Mouse (Mus musculus) spleen, postnatal 10 days (tissue): Measurements from ENCODE around the gene Polr1c.

ENCODE experiments used
- DNase-seq, 2 experiments: peaks; one replicate each; pipeline ENCODE4 v3.0.0; 2021 to 2022; ENCODE audit warnings: low spot score in 2 of 2

Gene Polr1c

GRCm38 (mm10) chr17:46247512-46248188 is at the start of gene Polr1c, which contains the start of gene Yipf3:
Polr1c (minus strand) TSS chr17:46248054.
Yipf3 (plus strand) TSS chr17:46248080.
- DNase-seq = peak; percentile 90 to 96

DNA sequence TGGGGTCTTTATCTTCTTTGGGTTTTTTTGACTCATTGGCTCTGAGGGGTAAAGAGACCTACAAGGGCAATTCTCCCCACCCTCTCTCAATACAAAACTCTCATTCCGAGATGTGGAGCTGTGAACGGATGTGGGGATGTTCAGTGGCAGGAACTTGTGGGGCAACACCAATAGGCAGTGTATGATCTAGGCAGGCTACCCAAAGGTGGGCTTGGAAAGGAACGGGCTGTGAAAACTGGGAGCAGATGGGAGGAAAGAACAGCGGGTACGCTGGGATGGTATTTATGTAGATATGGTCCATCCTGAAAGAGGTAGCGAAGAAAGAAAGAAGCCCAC is 49.1 kb upstream of the Polr1c start:
- DNase-seq = no peak

GRCm38 (mm10) chr17:46296601-46297000 is 48.7 kb upstream of the Polr1c start:
- no peak for DNase-seq

DNA sequence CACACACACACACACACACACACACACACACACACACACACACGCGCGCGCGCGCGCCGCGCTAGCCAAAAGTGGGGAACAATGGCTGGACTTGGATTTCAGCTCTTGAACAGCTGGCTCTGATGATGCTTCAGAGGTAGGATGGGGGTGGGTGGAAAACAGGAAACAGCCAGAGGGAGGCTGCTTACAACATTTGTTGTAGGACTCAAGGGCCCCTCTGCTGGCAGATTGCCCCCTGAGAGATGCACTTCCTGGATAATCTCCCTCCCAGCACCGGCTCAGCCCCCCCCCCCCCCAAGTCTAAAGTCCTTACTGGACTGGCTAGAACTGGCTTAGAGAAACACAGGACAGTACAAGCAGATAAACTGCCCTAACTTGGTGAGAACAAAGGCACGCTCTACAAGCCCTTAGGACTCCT is 39.8 kb upstream of the Polr1c start:
- no peak for DNase-seq

DNA sequence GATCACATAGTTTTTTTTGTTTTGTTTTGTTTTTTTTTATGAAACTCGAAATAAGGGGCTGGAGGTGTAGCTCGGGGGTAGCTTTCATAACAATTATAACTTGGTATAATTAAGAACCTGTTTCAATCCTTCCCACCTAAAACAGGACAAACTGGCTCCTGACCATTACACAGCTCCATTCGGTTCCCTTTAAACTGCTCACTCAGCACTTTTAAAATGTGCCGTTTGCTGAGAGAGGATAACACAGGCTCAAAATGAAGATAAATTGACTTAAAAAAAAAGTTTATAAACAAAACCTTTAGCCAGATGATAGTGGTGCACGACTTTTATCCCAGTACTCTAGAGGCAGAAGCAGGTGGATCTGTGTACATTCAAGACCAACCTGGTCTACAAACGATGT is 37.6 kb upstream of the Polr1c start:
- DNase-seq = no peak

GRCm38 (mm10) chr17:46284653-46285052 is 36.8 kb upstream of the Polr1c start:
- no peak for DNase-seq

GRCm38 (mm10) chr17:46283911-46284310 is 36.1 kb upstream of the Polr1c start:
- DNase-seq = no peak

DNA sequence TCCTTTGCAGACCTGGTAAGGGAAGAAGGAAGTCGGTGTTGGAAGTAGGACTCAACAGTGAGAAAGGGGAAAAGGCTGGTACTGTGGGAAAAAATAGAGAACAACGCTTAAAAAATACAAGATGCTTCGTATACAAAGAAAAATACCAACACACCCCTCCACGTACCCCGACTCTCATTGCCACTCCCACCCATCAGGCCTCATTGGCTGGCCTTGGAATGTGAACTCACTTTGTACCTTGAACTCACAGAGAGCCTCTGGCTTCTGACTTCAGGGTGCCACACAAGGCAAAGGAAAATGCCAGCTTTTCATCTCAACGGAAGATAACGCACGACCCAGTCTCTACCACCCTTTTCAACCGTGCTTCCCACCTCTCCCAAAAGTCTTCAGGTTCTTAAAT is 35.3 kb upstream of the Polr1c start:
- no peak for DNase-seq

DNA sequence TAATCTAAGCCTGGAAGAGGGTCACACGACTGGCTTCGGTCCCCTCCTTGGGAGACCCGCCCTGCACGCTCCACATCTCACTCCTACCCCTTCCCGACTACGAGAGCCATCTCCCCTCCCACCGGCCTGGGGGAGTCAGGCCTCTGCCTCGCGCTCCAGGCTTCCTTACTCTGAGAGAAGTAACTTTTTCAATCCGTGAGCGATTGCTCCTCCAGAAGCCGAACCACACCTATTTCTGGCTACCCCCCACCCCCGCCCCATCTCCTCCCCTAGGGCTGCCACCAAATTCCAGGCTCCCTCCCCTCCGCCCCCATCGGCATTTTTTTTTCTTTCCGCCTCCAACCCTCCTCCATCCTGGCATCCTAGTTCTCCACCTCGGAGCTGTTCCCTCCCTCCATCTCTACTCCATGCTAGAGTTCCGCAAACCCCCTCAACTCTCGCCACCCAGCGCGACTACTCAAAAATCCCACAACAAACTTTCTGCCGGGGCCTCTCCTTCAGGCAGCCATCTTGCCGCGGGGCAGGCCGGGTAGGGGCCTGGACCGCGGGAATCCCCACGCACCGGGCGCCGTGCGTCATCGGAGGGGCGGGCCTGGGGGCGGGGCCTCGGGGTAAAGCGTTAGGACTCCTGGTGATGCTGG is 34.7 kb upstream of the Polr1c start, which contains the start of gene Tjap1:
Tjap1 (minus strand) TSS at position 544 of the 641 bp plus-strand sequence.
- DNase-seq = peak; percentile 71 to 87

DNA sequence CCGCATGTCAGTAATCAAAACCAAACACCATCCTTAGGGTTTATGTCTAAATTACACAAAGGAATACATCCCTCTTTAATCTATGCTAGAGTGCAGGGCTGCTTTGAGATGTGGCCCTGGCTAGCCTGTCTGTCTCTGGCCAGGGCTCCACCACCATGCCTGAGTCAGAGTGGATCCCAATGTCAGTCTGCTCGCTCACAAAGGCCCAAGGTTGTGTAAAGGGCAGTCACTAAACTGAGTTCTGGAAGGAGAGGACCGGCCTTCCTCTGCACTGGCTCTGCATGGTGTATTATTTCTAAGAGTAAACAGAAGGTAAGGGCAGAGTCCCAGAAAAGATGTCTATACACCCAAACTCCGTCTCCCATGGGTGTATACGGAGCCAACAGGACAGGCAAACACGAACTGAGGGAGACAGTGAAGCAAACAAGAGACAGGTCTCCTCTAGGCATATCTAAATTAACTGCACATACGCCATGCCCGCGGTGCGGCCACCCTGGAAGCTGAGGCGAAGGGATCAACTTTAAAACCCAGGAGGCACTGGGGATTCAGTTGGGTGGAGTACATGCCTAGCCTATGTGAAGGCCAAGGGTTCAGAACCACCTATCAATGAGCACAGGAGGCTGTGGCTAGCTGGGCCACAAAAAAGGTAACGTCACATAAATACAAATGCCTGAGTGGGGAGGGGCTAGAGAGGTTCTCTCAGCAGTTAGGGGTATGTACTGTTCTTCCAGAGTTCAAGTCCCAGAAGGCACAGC is 30.3 kb upstream of the Polr1c start:
- no peak for DNase-seq

DNA sequence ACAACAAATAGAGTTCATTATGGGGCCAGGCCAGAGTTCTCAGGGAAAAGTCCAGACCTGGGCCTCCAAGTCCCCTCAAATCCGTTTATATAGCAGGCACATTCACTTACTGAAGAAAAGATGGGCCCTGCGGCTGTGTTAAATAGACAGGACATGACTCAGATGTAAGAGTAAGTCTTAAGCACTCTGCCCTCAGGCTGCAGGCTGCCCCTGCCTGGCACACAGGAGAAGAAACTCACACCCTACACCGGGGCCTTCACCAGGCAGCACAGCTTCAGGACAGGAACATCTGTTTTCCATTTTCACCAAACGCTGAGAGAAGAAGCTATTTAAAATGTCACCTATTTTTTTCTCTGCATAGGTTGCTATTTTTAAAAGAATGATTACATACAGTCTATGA is 29.7 kb upstream of the Polr1c start:
- no peak for DNase-seq

- DNase-seq = no peak
Measured at GRCm38 (mm10) chr17:46275506-46275905, 27.7 kb upstream of the Polr1c start.

- DNase-seq = no peak
Measured at GRCm38 (mm10) chr17:46275034-46275433, 27.2 kb upstream of the Polr1c start.

- no peak for DNase-seq
Measured at GRCm38 (mm10) chr17:46274465-46274864, 26.6 kb upstream of the Polr1c start.

DNA sequence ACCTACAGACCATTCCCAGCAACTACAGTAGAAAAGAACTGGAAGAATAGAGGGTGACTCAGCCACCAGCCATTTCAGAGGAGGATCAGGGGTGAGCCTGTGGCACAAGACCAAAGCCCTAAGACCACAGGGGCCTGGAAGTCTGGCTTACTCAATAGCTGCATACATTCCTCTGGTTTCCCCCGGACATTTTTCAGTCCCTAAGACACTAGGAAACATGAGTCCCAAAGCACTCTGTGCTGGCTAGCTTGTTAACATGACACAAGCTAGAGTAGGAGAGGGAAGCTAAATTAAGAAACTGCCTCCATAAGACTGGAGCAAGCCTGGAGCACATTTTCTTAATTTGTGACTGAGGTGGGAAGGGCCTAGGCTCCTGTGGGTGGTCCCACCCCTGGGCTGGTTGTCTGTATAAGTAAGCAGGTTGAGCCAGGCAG is 26.0 kb upstream of the Polr1c start:
- DNase-seq = no peak

DNA sequence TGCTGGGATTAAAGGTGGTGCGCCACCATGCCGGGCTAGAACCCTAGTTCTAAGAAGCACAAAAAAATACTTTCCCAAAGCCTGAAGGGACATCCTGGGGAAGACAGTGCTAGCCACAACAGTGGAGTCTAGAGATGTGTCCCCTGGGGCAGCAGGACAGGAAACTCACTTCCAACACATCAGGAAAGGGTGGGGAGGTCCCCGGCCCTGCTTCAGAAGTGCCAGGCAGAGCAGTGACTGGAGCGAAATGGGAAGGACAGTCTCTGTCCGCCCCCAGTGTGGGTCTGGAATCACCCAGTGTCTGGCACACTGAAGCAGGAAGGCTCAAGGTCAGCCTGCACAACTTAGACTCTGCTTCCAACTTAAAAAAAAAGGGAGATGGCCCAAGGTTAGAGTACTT is 24.8 kb upstream of the Polr1c start:
- DNase-seq = no peak

GRCm38 (mm10) chr17:46272058-46272457 is 24.2 kb upstream of the Polr1c start:
- DNase-seq = no peak

DNA sequence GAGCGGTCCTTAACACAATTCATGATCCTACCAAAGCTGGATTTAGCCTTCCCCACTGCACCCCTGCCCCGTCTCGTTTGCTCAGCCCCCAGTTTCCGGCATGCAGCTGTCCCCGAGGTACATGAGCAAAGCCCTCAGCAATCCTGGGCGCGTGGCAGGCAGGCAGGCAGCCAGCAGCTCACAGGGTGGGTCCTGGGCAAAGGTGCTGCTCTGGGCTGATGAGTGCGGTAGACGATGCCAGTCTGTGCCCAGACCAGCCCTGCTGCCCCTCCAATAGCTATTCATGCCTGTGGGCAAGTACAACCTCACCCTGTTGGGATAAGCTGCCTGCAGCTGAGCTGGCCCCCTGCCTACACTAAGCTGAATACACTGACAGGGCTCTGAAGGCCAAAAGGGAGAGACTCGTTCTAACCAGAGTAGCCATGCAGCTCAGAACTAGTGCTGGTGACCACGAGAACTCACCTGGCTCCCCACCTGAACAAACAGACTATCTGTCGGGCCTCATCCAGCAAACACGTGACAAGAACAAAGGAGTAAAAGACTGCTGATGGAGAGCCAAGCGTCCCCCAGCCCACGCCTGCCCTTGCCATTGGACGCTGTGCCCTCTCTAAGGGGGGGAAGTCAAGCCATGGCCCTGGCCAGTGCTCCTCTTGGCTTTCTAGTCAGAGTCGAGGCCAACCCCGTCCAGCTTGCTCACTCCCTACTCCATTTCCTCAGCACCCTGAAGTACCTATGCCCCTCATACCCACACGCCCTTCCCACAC is 22.1 kb upstream of the Polr1c start:
- DNase-seq = no peak

DNA sequence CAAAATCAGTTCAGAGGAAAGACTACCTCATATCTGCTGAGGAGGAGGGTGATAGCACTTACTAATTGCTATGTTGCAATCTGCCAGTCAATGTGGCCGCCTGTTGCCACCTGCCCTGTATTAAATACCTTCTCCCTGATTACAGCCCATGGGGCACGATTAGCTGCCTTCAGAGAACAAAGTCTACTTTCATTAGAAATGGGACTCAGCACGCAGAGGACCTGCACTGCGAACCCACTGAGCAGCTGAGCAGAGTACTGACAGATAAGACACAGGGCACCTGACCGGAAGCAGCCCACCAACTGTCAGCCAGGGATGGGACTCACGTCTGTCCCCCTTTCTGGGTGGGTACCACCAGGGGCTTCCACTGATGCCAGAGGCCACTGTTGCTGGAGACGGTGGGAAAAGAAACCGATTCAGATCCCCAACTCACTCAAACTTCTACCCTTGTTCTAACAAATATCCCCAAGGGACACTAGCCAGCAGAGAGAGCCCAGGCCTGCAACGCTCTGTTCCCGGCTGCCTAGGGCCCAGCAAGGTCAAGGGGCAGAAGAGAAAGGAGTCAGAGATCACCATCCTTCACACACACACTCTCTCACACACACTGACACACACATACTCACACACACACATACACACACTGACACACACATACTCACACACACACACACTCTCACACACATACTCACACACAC is 20.3 kb upstream of the Polr1c start:
- DNase-seq = no peak

GRCm38 (mm10) chr17:46267511-46267910 is 19.7 kb upstream of the Polr1c start:
- no peak for DNase-seq

DNA sequence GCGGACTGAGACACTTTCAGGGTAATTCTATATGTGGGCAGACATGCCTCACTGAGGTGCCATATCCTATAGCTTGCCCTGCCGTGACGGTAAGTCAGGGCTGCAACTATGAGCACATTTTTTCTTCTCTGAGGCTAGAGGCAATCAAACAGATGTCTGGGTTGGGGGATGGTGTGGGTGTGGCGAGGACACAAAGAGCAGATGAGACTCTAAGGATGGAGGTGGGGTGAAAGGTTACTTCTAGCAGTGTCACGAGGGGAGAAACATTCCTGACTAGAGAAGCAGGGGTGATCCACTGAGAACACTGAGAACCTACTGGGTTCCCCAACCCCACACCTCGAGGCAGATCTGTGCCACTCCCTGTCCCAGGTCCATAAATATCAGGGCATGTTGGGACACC is 19.1 kb upstream of the Polr1c start:
- DNase-seq = no peak
